Mouse (Mus musculus): ENCODE measurements around the gene A630095N17Rik. TPM values are rescaled to one million over a fixed set of nuclear protein-coding genes. Genes with fewer than 3 reads are reported as not detected.

Gene A630095N17Rik
- polyA plus RNA-seq, 1 experiment: not detected

GRCm38 (mm10) chr1:75253029-75253428 is 21.1 kb upstream of the A630095N17Rik start:
- DNase-seq (ENCODE audit: low read depth): no peak
- TF ChIP-seq CTCF (IDR thresholded peaks at IDR 0.05; ENCODE audit: borderline replicate concordance, extremely low read depth, insufficient read depth, insufficient read length) (0 out of 2 replicates have a peak, but pooled peaks have one; percentile 2), POLR2A (IDR thresholded peaks at IDR 0.05; ENCODE audit: borderline replicate concordance, extremely low read depth, insufficient read depth, insufficient read length, poor library complexity, severe bottlenecking) (no peak)

DNA sequence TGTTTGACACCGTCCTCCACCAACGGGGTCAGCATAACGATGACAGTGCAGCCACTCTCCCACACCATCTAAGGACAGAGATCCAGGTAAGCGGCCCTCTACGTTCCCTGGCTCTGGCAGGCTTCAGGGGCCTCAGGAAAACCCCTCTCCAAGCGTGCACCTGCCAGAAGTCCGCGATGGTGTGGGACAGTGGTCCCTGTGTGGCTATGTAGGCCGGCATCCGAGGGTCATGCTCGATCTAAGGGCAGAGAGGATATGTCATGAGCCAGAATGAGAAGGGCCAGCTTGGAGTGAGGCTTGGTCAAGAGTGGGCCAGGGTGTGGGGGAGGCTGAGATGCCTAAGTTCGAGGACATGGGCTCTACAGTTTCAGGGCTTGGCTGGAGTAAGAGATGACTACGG is 20.4 kb upstream of the A630095N17Rik start:
- no peak for DNase-seq (ENCODE audit: low read depth)
- TF ChIP-seq POLR2A (IDR thresholded peaks at IDR 0.05; ENCODE audit: borderline replicate concordance, extremely low read depth, insufficient read depth, insufficient read length, poor library complexity, severe bottlenecking) (no peak), CTCF (IDR thresholded peaks at IDR 0.05; ENCODE audit: borderline replicate concordance, extremely low read depth, insufficient read depth, insufficient read length) (no peak)

GRCm38 (mm10) chr1:75251112-75251970 is 19.4 kb upstream of the A630095N17Rik start:
- DNase-seq (ENCODE audit: low read depth): peak; percentile 84
- TF ChIP-seq CTCF (IDR thresholded peaks at IDR 0.05; ENCODE audit: borderline replicate concordance, extremely low read depth, insufficient read depth, insufficient read length): peak; percentile 86
- TF ChIP-seq POLR2A (IDR thresholded peaks at IDR 0.05; ENCODE audit: borderline replicate concordance, extremely low read depth, insufficient read depth, insufficient read length, poor library complexity, severe bottlenecking): no peak

GRCm38 (mm10) chr1:75250498-75250897 is 18.6 kb upstream of the A630095N17Rik start:
- DNase-seq (ENCODE audit: low read depth): peak; percentile 76
- TF ChIP-seq POLR2A (IDR thresholded peaks at IDR 0.05; ENCODE audit: borderline replicate concordance, extremely low read depth, insufficient read depth, insufficient read length, poor library complexity, severe bottlenecking) (no peak), CTCF (IDR thresholded peaks at IDR 0.05; ENCODE audit: borderline replicate concordance, extremely low read depth, insufficient read depth, insufficient read length) (no peak)

- TF ChIP-seq CTCF (IDR thresholded peaks at IDR 0.05; ENCODE audit: borderline replicate concordance, extremely low read depth, insufficient read depth, insufficient read length): no peak
- no peak for TF ChIP-seq POLR2A (IDR thresholded peaks at IDR 0.05; ENCODE audit: borderline replicate concordance, extremely low read depth, insufficient read depth, insufficient read length, poor library complexity, severe bottlenecking)
- DNase-seq (ENCODE audit: low read depth): peak; percentile 50
These were observed 16.3 kb upstream of the A630095N17Rik start for GRCm38 (mm10) chr1:75248041-75248772.

- no peak for DNase-seq (ENCODE audit: low read depth)
- no peak for TF ChIP-seq POLR2A (IDR thresholded peaks at IDR 0.05; ENCODE audit: borderline replicate concordance, extremely low read depth, insufficient read depth, insufficient read length, poor library complexity, severe bottlenecking)
- TF ChIP-seq CTCF (IDR thresholded peaks at IDR 0.05; ENCODE audit: borderline replicate concordance, extremely low read depth, insufficient read depth, insufficient read length): no peak
These were observed 15.4 kb upstream of the A630095N17Rik start for GRCm38 (mm10) chr1:75247071-75247930.

DNA sequence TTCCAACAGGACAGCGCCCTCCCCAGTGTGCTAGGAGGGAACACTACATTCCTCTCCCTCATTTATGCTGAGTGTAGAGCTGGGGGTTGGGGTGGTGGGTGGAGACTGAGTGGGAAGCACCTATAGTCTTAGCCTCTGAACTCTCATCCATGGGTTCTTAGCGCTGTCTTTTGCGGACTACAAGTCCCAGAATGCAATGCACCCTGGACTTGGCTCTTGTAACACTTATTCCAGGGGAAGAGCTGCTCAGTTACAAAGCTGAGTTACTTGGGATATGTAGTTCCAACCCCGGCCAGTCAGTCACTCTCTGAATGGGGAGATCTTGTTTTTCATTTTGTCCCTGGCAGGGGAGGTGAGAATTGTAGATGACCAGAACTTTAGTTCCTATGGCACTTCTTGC is 12.9 kb upstream of the A630095N17Rik start:
- DNase-seq (ENCODE audit: low read depth): peak; percentile 88
- TF ChIP-seq CTCF (IDR thresholded peaks at IDR 0.05; ENCODE audit: borderline replicate concordance, extremely low read depth, insufficient read depth, insufficient read length): no peak
- TF ChIP-seq POLR2A (IDR thresholded peaks at IDR 0.05; ENCODE audit: borderline replicate concordance, extremely low read depth, insufficient read depth, insufficient read length, poor library complexity, severe bottlenecking): no peak

DNA sequence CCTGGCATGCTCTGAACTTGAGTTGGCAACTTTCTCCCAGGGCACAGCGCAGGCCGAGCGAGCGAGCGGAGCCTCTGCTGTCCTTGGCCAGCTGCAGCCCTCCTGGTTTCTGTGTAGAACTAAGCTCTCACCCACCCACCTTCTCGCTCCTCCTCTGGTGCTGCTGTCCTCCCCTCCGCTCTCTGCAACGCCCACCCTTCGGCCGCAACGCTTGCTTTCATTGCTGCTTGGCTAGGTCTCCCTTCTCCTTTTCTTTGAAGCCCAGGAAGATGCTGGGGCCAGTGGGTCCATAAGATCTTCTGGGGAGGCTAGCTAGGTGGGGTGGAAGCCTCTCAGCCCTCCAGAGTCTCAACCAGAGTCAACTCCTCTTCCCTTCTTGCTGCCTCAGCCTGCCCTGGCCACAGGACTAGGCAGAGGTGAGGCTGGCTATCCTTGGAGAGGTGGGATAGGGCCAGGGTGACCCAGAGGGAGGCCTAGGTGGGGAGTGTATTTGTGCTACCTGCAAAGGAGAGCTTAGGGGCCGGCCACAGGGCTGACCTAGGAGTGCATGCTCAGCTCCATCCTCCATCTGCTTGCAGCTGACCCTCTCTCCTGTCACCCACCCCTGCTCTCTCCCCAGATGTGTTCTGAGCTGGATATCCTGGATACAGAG is 12.4 kb upstream of the A630095N17Rik start:
- TF ChIP-seq CTCF (IDR thresholded peaks at IDR 0.05; ENCODE audit: borderline replicate concordance, extremely low read depth, insufficient read depth, insufficient read length) (no peak), POLR2A (IDR thresholded peaks at IDR 0.05; ENCODE audit: borderline replicate concordance, extremely low read depth, insufficient read depth, insufficient read length, poor library complexity, severe bottlenecking) (no peak)
- DNase-seq (ENCODE audit: low read depth): no peak

DNA sequence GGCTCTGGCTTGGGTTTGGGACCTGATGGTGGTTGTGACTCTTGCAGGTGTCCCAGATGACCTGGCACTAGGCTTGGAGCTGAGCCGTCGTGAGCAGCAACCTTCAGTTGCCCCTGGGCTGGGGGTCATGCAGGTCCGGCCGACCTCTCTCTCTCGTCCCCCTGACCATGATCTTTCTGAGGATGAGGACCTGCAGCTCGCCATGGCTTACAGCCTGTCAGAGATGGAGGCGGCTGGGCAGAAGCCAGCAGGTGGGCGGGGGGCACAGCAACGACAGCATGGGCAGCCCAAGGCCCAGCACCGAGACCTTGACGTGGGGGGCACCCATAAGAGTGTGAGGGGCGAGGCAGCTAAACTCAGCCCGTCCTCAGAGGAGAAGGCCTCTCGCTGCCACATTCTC is 11.5 kb upstream of the A630095N17Rik start:
- no peak for DNase-seq (ENCODE audit: low read depth)
- TF ChIP-seq POLR2A (IDR thresholded peaks at IDR 0.05; ENCODE audit: borderline replicate concordance, extremely low read depth, insufficient read depth, insufficient read length, poor library complexity, severe bottlenecking) (no peak), CTCF (IDR thresholded peaks at IDR 0.05; ENCODE audit: borderline replicate concordance, extremely low read depth, insufficient read depth, insufficient read length) (no peak)

- TF ChIP-seq POLR2A (IDR thresholded peaks at IDR 0.05; ENCODE audit: borderline replicate concordance, extremely low read depth, insufficient read depth, insufficient read length, poor library complexity, severe bottlenecking): no peak
- TF ChIP-seq CTCF (IDR thresholded peaks at IDR 0.05; ENCODE audit: borderline replicate concordance, extremely low read depth, insufficient read depth, insufficient read length): no peak
- no peak for DNase-seq (ENCODE audit: low read depth)
These were observed 7.7 kb upstream of the A630095N17Rik start for GRCm38 (mm10) chr1:75239591-75239990.
